7 mouse cellular contexts compared by ENCODE assay signal in genomic region chr10:20169927-20170604, GRCm38 (mm10). TPM values are rescaled to one million over a fixed set of nuclear protein-coding genes. Genes with fewer than 3 reads are reported as not detected.
DNase-seq lines count a peak whose midpoint lies in the region; ATAC-seq and TF ChIP-seq lines count a peak whose summit lies in the region.

No protein-coding gene starts in this region.

- no peak for TF ChIP-seq CTCF in olfactory bulb, adult 2 months (IDR thresholded peaks at IDR 0.05; ENCODE audit: insufficient read depth, low read depth, low read length)

- intact Hi-C loops in left cerebral cortex, postnatal 4 days (cut with DNase I) = no loop called here

- H3K4me3 ChIP-seq in forebrain, embryonic 12.5 days (replicated peaks) = peak overlapping the region; percentile 27
- H3K4me3 ChIP-seq in limb, embryonic 12.5 days (replicated peaks) = peak overlapping the region; percentile 19; the same call in 1 of the 2 replicates
- H3K4me3 ChIP-seq in olfactory bulb, adult 2 months (ENCODE audit: insufficient read depth, low read depth, low read length) = peak overlapping the region; percentile 47

- peak overlapping the region; percentile 50 for H3K4me2 ChIP-seq in forebrain, embryonic 12.5 days
- peak overlapping the region; percentile 52 for H3K4me2 ChIP-seq in limb, embryonic 12.5 days

- no peak overlapping the region for H3K9ac ChIP-seq in forebrain, embryonic 12.5 days
- H3K9ac ChIP-seq in limb, embryonic 12.5 days (replicated peaks) = no peak overlapping the region

- TF ChIP-seq POLR2A in olfactory bulb, adult 2 months (IDR thresholded peaks at IDR 0.05; ENCODE audit: insufficient read depth, low read depth, low read length) = no peak

- peak; percentile 45 for DNase-seq in left cerebral cortex, postnatal 4 days
- no peak for DNase-seq in left cerebral cortex, adult 18-20 months (ENCODE audit: low spot score in 2 of 2)
- DNase-seq in right cerebral cortex, postnatal 36 days (ENCODE audit: low spot score in 2 of 2) = no peak

- no peak overlapping the region for H3K27ac ChIP-seq in forebrain, embryonic 12.5 days
- H3K27ac ChIP-seq in limb, embryonic 12.5 days = 0 out of 2 replicates have a peak overlapping the region, but pooled peaks have one; percentile 8
- H3K27ac ChIP-seq in olfactory bulb, adult 2 months (ENCODE audit: insufficient read depth, low read depth, low read length) = peak overlapping the region; percentile 12; the same call in 1 of the 2 replicates

- H3K4me1 ChIP-seq in forebrain, embryonic 12.5 days = peaks cover 20% of the 10 kb centered on the region
- peaks cover 26% of the 10 kb centered on the region for H3K4me1 ChIP-seq in limb, embryonic 12.5 days (replicated peaks)
- H3K4me1 ChIP-seq in olfactory bulb, adult 2 months (ENCODE audit: control insufficient read depth, insufficient read depth, low read length) = peaks cover 11% of the 10 kb centered on the region

- H3K9me3 ChIP-seq in forebrain, embryonic 12.5 days = no peaks in the 10 kb centered on the region
- no peaks in the 10 kb centered on the region for H3K9me3 ChIP-seq in limb, embryonic 12.5 days

- no peaks in the 10 kb centered on the region for H3K36me3 ChIP-seq in forebrain, embryonic 12.5 days (replicated peaks)
- no peaks in the 10 kb centered on the region for H3K36me3 ChIP-seq in limb, embryonic 12.5 days

- 0 out of 2 replicates have a peak, but pooled peaks cover 8% of the 10 kb centered on the region for H3K27me3 ChIP-seq in forebrain, embryonic 12.5 days
- 0 out of 2 replicates have a peak, but pooled peaks cover 5% of the 10 kb centered on the region for H3K27me3 ChIP-seq in limb, embryonic 12.5 days

- 22% methylated on average over 19 of the region's 19 CpGs for WGBS in forebrain, embryonic 12.5 days
- whole genome bisulfite sequencing in limb, embryonic 12.5 days = 33% methylated on average over 19 of the region's 19 CpGs
- 21% methylated on average over 19 of the region's 19 CpGs for WGBS in olfactory bulb, adult 2 months

- no peak for ATAC-seq in forebrain, embryonic 12.5 days (ENCODE audit: low FRiP score)
- ATAC-seq in limb, embryonic 12.5 days (ENCODE audit: insufficient number of reproducible peaks, insufficient read depth, low FRiP score, low TSS enrichment, low read depth) = no peak
- ATAC-seq in granulocyte monocyte progenitor cell, adult 5-6 weeks (replicated peaks; ENCODE audit: poor library complexity, severe bottlenecking) = no peak

RNA-seq across cellular contexts. Expression of gene Map7, which starts 21.8 kb away (rescaled TPM):
- total RNA-seq in left cerebral cortex, postnatal 4 days (2021) = 10 to 100 TPM; 12.6 to 19.4 TPM
- 100 to 1,000 TPM; 107 to 113 TPM for total RNA-seq in left cerebral cortex, adult 18-20 months (2021)
- polyA plus RNA-seq in forebrain, embryonic 12.5 days (2016; fragmentation: Nextera tagmentation; extraction: Ambion mirVana) = 6.3 and 8.2 TPM in 2 replicates
- 3.5 and 3.8 TPM in 2 replicates for polyA plus RNA-seq in limb, embryonic 12.5 days (2016; fragmentation: Nextera tagmentation; extraction: Ambion mirVana)
- not detected in 2 replicates for polyA plus RNA-seq in olfactory bulb, adult 2 months (2012; ENCODE audit: insufficient read depth, insufficient read length, low replicate concordance, missing spikeins)
- 19.0 and 22.6 TPM in 2 replicates for total RNA-seq in granulocyte monocyte progenitor cell, adult 5-6 weeks (2014; fragmentation: Nextera tagmentation)
- total RNA-seq in granulocyte monocyte progenitor cell, adult 5-6 weeks (2017) = 18.3 and 22.4 TPM in 2 replicates

Comparison
In these comparisons a context has a peak if more than half of its experiments do, and no peak if none do; other contexts are left out.
1. RNA of gene Map7, which starts 21.8 kb away (total RNA-seq): 107 to 113 TPM in left cerebral cortex, adult 18-20 months; 18.3 to 22.6 TPM in granulocyte monocyte progenitor cell, adult 5-6 weeks and 12.6 to 19.4 TPM in left cerebral cortex, postnatal 4 days; every median in the first group is over 4 times any median in the second.
2. Peak in every context shown above with its lines, with median percentiles within 50 percentile points of each other: H3K4me3 ChIP-seq.